Comparison of ENCODE assay signal across 17 mouse cellular contexts in the genomic region with DNA sequence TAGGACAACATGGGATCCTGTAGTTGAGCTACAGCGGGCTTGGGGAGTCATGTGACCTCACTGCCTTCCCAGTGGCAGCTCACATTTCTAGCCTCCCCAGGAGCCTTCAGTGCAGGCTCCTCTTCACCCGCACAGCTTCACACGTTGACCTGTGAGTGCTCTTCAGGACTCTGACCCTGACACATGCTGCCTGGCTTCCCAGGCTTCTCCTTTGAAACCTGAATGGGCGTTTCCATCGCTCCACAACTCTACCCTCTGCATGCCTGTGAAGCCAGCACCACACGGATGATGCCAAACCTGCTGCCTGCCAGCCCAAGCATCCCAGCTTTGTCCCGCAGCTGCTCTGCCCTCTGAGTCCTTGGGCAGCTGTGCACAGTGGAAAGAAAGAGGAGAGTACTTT. TPM values are rescaled to one million over a fixed set of nuclear protein-coding genes. Genes with fewer than 3 reads are reported as not detected.
DNase-seq lines count a peak whose midpoint lies in the region; ATAC-seq lines count a peak whose summit lies in the region.
"Had no signal": no experiment of that assay in that cellular context is flagged by ENCODE, and none has a peak within 500 bp of the region (broad histone marks: within the 10 kb centered on the region; RNA-seq: fewer than 3 reads in every experiment).

No protein-coding gene starts in this region.

- WGBS in forebrain, embryonic 10.5 days = 85% methylated on average over 7 of the region's 7 CpGs
- WGBS in forebrain, embryonic 16.5 days = 75% methylated on average over 7 of the region's 7 CpGs
- WGBS in heart, embryonic 16.5 days = 69% methylated on average over 7 of the region's 7 CpGs
- 60% methylated on average over 7 of the region's 7 CpGs for WGBS in liver, embryonic 16.5 days (ENCODE audit: insufficient replicate concordance)

- no peak for DNase-seq in forebrain, embryonic 10.5 days (ENCODE audit: extremely low spot score, low spot score)
- no peak for DNase-seq in heart, adult 9 months (ENCODE audit: low spot score in 2 of 2)
- DNase-seq in kidney, adult 9 months = peak; percentile 42
- no peak for DNase-seq in kidney, adult 18-20 months
- DNase-seq in liver = no peak
- DNase-seq: adrenal gland, adult 8-10 months; adrenal gland, postnatal 36 days; B cell, adult 2 months; gastrocnemius, postnatal 36 days had no signal

- H3K9ac ChIP-seq in forebrain, embryonic 16.5 days (replicated peaks; ENCODE audit: low read depth, low read length) = no peak overlapping the region
- no peak overlapping the region for H3K9ac ChIP-seq in heart, embryonic 16.5 days (ENCODE audit: low read length)
- H3K9ac ChIP-seq in liver, embryonic 16.5 days (ENCODE audit: low read depth, low read length) = no peak overlapping the region
- H3K9ac ChIP-seq: hindbrain, embryonic 14.5 days had no signal

- H3K27me3 ChIP-seq in forebrain, embryonic 10.5 days (ENCODE audit: poor library complexity, severe bottlenecking) = no peaks in the 10 kb centered on the region
- no peaks in the 10 kb centered on the region for H3K27me3 ChIP-seq in forebrain, embryonic 16.5 days (replicated peaks; ENCODE audit: control insufficient read depth, insufficient read depth, low read length)
- H3K27me3 ChIP-seq in heart, embryonic 16.5 days (ENCODE audit: control insufficient read depth, insufficient read depth, low read length) = no peaks in the 10 kb centered on the region
- no peaks in the 10 kb centered on the region for H3K27me3 ChIP-seq in liver, embryonic 16.5 days (ENCODE audit: control insufficient read depth, insufficient read depth, low read depth, low read length)

- no peaks in the 10 kb centered on the region for H3K9me3 ChIP-seq in forebrain, embryonic 10.5 days
- H3K9me3 ChIP-seq in forebrain, embryonic 16.5 days (ENCODE audit: control insufficient read depth, low read length) = no peaks in the 10 kb centered on the region
- H3K9me3 ChIP-seq in heart, embryonic 16.5 days (replicated peaks; ENCODE audit: control insufficient read depth, low read length) = no peaks in the 10 kb centered on the region
- no peaks in the 10 kb centered on the region for H3K9me3 ChIP-seq in liver, embryonic 16.5 days (replicated peaks; ENCODE audit: control insufficient read depth, low read length)
- H3K9me3 ChIP-seq: embryonic facial prominence, embryonic 10.5 days had no signal

- ATAC-seq in forebrain, embryonic 16.5 days = no peak
- ATAC-seq in heart, embryonic 16.5 days (replicated peaks; ENCODE audit: extremely low read depth, insufficient read depth, low FRiP score) = no peak
- peak; percentile 10; the same call in 1 of the 2 replicates for ATAC-seq in liver, embryonic 16.5 days (ENCODE audit: low read depth)
- ATAC-seq: CD4-positive, CD25-positive, alpha-beta regulatory T cell, adult 4 months; forebrain, embryonic 14.5 days had no signal

- peaks cover 5% of the 10 kb centered on the region; the same call in 1 of the 2 replicates for H3K36me3 ChIP-seq in forebrain, embryonic 10.5 days (replicated peaks)
- H3K36me3 ChIP-seq in forebrain, embryonic 16.5 days (ENCODE audit: control insufficient read depth, insufficient read depth) = no peaks in the 10 kb centered on the region
- H3K36me3 ChIP-seq in heart, embryonic 16.5 days (ENCODE audit: control insufficient read depth, insufficient read depth) = peaks cover 11% of the 10 kb centered on the region; the same call in 1 of the 2 replicates
- H3K36me3 ChIP-seq in liver, embryonic 16.5 days (ENCODE audit: control insufficient read depth, insufficient read depth) = no peaks in the 10 kb centered on the region
- H3K36me3 ChIP-seq: G1E had no signal

- H3K4me1 ChIP-seq in forebrain, embryonic 10.5 days = peaks cover 6% of the 10 kb centered on the region; the same call in 1 of the 2 replicates
- no peaks in the 10 kb centered on the region; the same call in 1 of the 2 replicates for H3K4me1 ChIP-seq in forebrain, embryonic 16.5 days (replicated peaks; ENCODE audit: control insufficient read depth, insufficient read depth, low read length)
- H3K4me1 ChIP-seq in heart, embryonic 16.5 days (ENCODE audit: control insufficient read depth, insufficient read depth, low read length) = peaks cover 33% of the 10 kb centered on the region
- no peaks in the 10 kb centered on the region; the same call in 1 of the 2 replicates for H3K4me1 ChIP-seq in liver, embryonic 16.5 days (ENCODE audit: control insufficient read depth, low read depth, low read length)

- no peak overlapping the region for H3K4me2 ChIP-seq in forebrain, embryonic 16.5 days (ENCODE audit: low read length)
- H3K4me2 ChIP-seq in heart, embryonic 16.5 days (ENCODE audit: low read depth, low read length) = no peak overlapping the region
- H3K4me2 ChIP-seq in liver, embryonic 16.5 days (ENCODE audit: low read depth, low read length) = no peak overlapping the region
- H3K4me2 ChIP-seq: hindbrain, embryonic 14.5 days had no signal

- peak overlapping the region; percentile 4; the same call in 1 of the 2 replicates for H3K27ac ChIP-seq in forebrain, embryonic 10.5 days
- H3K27ac ChIP-seq in forebrain, embryonic 16.5 days (ENCODE audit: low read length) = no peak overlapping the region
- H3K27ac ChIP-seq in heart, embryonic 16.5 days (ENCODE audit: low read length) = peak overlapping the region; percentile 47
- H3K27ac ChIP-seq in liver, embryonic 16.5 days (ENCODE audit: low read length) = no peak overlapping the region
- H3K27ac ChIP-seq: embryonic facial prominence, embryonic 10.5 days; hindbrain, embryonic 14.5 days had no signal

- H3K4me3 ChIP-seq in forebrain, embryonic 10.5 days = no peak overlapping the region
- H3K4me3 ChIP-seq in forebrain, embryonic 16.5 days (replicated peaks; ENCODE audit: low read length) = no peak overlapping the region
- no peak overlapping the region for H3K4me3 ChIP-seq in heart, embryonic 16.5 days (ENCODE audit: low read length)
- H3K4me3 ChIP-seq in liver, embryonic 16.5 days (ENCODE audit: low read depth, low read length) = no peak overlapping the region
- H3K4me3 ChIP-seq: embryonic facial prominence, embryonic 10.5 days had no signal

RNA-seq across cellular contexts. Expression of gene Bhlhe41, which starts 55.8 kb away (rescaled TPM):
- polyA plus RNA-seq in forebrain, embryonic 10.5 days (2016; fragmentation: Nextera tagmentation; extraction: Ambion mirVana) = 1.6 and 2.1 TPM in 2 replicates
- polyA plus RNA-seq in forebrain, embryonic 16.5 days (2015; fragmentation: Nextera tagmentation; extraction: Ambion mirVana) = 2.6 and 4.5 TPM in 2 replicates
- polyA plus RNA-seq in heart, embryonic 16.5 days (2015; fragmentation: Nextera tagmentation; extraction: Ambion mirVana) = 5.9 and 6.1 TPM in 2 replicates
- 0.08 and 0.13 TPM in 2 replicates for polyA plus RNA-seq in liver, embryonic 16.5 days (2015; fragmentation: Nextera tagmentation; extraction: Ambion mirVana)
- polyA plus RNA-seq: G1E had no signal

Comparison
In these comparisons a context has a peak if more than half of its experiments do, and no peak if none do; other contexts are left out.
1. H3K27ac ChIP-seq: peak in forebrain, embryonic 10.5 days (single experiment) and heart, embryonic 16.5 days (single experiment); none in forebrain, embryonic 16.5 days (single experiment) and liver, embryonic 16.5 days (single experiment).